Mouse (Mus musculus) brain, embryonic 14.5 days (tissue): ENCODE measurements around the gene Tmsb15a. TPM values are rescaled to one million over a fixed set of nuclear protein-coding genes. Genes with fewer than 3 reads are reported as not detected.
"Not testable (repeated sequence)": the region's sequence is repeated elsewhere in the genome, so short reads cannot be mapped to it uniquely, and the experiment has no call there.

Experiments
- DNase-seq: peaks from one replicate; pipeline ENCODE4 v3.0.0-alpha.2; 2011; ENCODE audit warnings: low read depth
- CTCF ChIP-seq: fragments of 200-500 bp; IDR thresholded peaks from 2 replicates; pipeline ENCODE4 v1.5.1; 2012; ENCODE audit warnings: inconsistent platforms, mild to moderate bottlenecking, moderate library complexity, borderline replicate concordance; ENCODE audit not compliant: insufficient read depth, insufficient read length; ENCODE audit errors: extremely low read depth
- POLR2A ChIP-seq: fragments of 200-500 bp; IDR thresholded peaks from 2 replicates; pipeline ENCODE4 v1.6.1; 2012; ENCODE audit warnings: mild to moderate bottlenecking, inconsistent platforms, borderline replicate concordance; ENCODE audit not compliant: poor library complexity, insufficient read depth, insufficient read length, severe bottlenecking; ENCODE audit errors: extremely low read depth
- polyA plus RNA-seq: library from polyadenylated mRNA; depleted of rRNA; stranded (reverse); fragments of >200 nt; gene quantifications from 2 replicates; pipeline ENCODE4 v1.2.3, GENCODE M21; 2012; rRNA removed

Gene Tmsb15a
- not detected in 2 replicates for polyA plus RNA-seq

DNA sequence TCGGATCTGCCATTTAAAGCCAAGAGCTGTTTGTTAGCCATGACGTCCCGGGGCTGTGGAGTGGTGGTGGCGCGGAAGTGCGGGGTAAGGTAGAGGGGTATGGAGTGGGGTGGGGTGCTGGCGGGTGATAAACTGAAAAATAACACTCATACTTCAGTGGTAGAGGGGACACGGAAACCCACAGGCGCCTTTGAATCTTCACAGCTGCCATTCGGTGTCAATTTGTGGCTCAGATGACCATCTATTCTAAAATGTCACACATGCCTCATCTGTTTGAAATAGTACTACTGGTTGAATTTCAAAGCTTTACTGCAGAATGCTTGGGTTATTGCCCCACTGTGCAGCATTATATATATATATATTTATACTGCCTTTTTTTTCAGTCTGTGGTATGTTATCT lies at the start of gene Tmsb15a:
TSS of gene Tmsb15a (minus strand) at position 101 of the 400 bp plus-strand sequence.
- no peak for TF ChIP-seq POLR2A
- no peak for TF ChIP-seq CTCF
- no peak for DNase-seq

- no peak for DNase-seq
- no peak for TF ChIP-seq CTCF
- TF ChIP-seq POLR2A = no peak
These were observed 43.5 kb upstream of the Tmsb15a start for GRCm38 (mm10) chrX:135768565-135768964.

DNA sequence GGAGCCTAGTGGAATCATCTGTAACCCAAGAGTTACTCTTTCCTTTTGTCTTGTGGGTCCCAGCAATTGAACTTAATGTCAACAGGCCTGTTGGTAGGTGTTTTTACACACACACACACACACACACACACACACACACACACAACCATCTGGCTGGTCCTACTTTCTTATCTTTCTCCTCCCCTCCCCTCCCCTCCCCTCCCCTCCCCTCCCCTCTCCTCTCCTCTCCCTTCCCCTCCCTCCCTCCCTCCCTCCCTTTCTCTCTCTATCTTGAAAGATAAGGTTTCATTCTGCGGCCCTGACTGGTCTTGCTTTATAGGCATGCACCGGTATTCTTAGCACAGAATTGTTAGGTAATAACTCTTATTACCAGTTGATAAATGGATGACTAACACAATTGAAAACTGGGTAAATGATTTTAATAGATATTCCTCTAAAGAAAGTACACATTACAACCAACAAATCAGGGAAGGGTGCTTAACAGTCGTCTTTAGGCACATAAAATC lies 43.0 kb upstream of the Tmsb15a start:
- DNase-seq = no peak
- TF ChIP-seq POLR2A (no peak), CTCF (no peak)

- peak; percentile 60 for DNase-seq
- TF ChIP-seq POLR2A = no peak
- TF ChIP-seq CTCF = peak; percentile 50; the same call in 1 of the 2 replicates
These were observed 36.6 kb upstream of the Tmsb15a start for GRCm38 (mm10) chrX:135761707-135762106.

DNA sequence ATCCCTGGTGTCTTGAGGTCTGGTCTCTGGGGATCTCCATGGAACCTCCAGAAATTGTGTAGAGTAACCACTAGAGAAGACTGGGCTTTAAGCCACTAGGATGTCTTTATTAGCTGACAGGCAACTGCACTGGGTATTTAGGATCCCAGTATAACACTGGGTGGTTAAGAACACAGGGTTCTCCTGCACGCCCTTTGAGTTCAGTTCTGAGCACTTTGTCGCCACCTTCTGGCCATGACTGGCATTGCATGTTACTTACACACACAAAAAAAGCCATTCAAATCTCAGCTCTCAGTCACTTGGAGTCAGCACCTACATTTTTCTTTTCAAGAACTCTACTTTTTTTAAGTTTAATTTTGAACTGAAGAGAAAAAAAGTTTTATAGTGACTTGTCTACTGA lies 27.8 kb upstream of the Tmsb15a start:
- TF ChIP-seq POLR2A (no peak), CTCF (peak; percentile 84)

DNA sequence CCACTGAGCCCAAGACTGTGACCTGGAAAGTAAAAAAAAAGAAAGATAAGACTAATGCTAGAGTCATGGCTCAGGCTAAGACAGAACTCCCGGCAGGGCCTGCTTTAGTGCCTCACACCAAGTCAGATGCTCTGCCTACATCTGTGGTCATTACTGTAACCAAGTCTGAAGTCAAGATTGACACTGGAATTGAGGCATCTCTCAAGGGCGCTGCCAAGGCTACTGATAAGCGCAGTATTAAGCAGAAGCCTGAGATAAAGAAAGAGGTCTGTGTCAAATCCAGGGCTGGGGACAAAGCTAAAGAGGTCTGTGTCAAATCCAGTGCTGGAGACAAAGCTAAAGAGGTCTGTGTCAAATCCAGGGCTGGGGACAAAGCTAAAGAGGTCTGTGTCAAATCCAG lies 20.3 kb upstream of the Tmsb15a start:
- DNase-seq = not testable (repeated sequence)

More for the DNA sequence above, 27.8 kb upstream of the Tmsb15a start:
- DNase-seq = peak; percentile 82

DNA sequence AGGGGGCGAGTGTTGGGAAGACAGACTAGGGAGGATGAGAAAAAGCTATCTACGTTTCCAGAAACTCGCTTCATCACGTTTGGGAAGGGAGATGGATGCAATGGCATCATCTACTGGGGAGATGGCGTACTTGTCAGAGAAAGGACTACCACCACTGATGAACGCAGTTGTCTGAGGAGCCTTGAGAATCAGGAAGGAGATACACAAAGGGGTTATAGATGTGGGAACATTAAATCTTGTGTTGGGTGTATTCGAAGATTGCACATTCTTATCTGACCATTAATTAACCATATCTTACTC lies 17.9 kb upstream of the Tmsb15a start:
- TF ChIP-seq POLR2A (no peak), CTCF (peak; percentile 9; the same call in 1 of the 2 replicates)
- DNase-seq = no peak

GRCm38 (mm10) chrX:135742304-135743055 lies 17.4 kb upstream of the Tmsb15a start, which contains the start of the genes Armcx5 and Gprasp1:
Gene Armcx5, plus strand, starts transcription at chrX:135742733.
Gene Gprasp1, plus strand, starts transcription at chrX:135742733.
- no peak for TF ChIP-seq CTCF
- TF ChIP-seq POLR2A = no peak
- peak; percentile 98 for DNase-seq

GRCm38 (mm10) chrX:135738730-135739520 lies 13.9 kb upstream of the Tmsb15a start:
- DNase-seq = no peak
- no peak for TF ChIP-seq CTCF
- no peak for TF ChIP-seq POLR2A

- DNase-seq = no peak
- TF ChIP-seq POLR2A (no peak), CTCF (no peak)
These were observed 12.2 kb downstream of the Tmsb15a start for GRCm38 (mm10) chrX:135712845-135713244.

- TF ChIP-seq POLR2A (no peak), CTCF (no peak)
- DNase-seq = no peak
These were observed 20.7 kb downstream of the Tmsb15a start for GRCm38 (mm10) chrX:135704349-135704748.

DNA sequence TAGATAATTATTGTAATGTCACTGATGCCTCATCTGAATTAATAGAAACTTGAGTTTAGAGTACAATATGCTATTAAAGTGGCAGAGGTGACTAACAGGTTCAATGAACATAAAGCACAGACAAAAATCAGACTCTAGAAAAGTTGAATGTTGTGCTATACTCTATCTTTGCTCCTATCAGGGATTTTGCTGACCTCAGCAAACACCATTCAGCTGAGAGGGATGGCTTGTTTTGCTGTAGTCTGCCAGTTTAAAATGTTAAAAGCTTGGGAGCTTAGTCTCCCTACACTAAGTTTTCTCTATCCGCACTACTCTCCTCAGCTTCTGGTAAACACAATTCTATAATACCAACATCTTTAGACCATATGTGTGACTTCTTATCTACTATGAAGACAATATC lies 21.9 kb downstream of the Tmsb15a start:
- no peak for TF ChIP-seq CTCF
- no peak for TF ChIP-seq POLR2A
- no peak for DNase-seq

GRCm38 (mm10) chrX:135693633-135694032 lies 31.4 kb downstream of the Tmsb15a start, which contains the start of gene Tcp11x2:
Gene Tcp11x2, minus strand, starts transcription at chrX:135693790.
- TF ChIP-seq CTCF (no peak), POLR2A (no peak)
- DNase-seq = no peak
